In the genomic region with DNA sequence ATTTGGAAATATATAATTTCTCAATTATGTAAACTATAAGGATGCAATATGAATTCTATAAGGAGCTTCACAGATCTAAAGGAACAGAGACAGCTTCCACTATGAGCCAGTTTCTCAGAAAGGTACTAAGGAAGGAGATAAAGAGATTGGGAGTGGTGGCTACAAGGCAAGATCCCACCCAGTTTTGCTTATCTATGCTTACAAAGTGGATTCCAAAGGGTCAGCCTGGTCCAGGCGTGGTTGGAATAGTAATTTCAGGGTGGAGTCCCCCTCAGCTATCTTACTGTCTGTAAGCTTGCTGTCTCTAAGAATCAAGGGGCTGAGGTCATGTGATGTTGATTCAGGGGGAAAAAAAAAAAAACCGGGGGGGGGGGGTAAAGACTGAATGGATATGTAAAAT, we compare ENCODE assay signal across 18 mouse cellular contexts. TPM values are rescaled to one million over a fixed set of nuclear protein-coding genes. Genes with fewer than 3 reads are reported as not detected.
DNase-seq lines count a peak whose midpoint lies in the region; ATAC-seq and TF ChIP-seq lines count a peak whose summit lies in the region.
"Had no signal": no experiment of that assay in that cellular context is flagged by ENCODE, and none has a peak within 500 bp of the region (broad histone marks: within the 10 kb centered on the region; RNA-seq: fewer than 3 reads in every experiment).

No protein-coding gene starts in this region.

- 0 out of 2 replicates have a peak overlapping the region, but pooled peaks have one; percentile 12 for H3K27ac ChIP-seq in MEL (ENCODE audit: control insufficient read depth, low read depth, low read length)
- H3K27ac ChIP-seq in liver, embryonic 16.5 days (ENCODE audit: low read length), result peak overlapping the region; percentile 96
- no peak overlapping the region for H3K27ac ChIP-seq in limb, embryonic 10.5 days
- H3K27ac ChIP-seq: forebrain, embryonic 12.5 days; heart, embryonic 15.5 days; kidney, postnatal 0 days; midbrain, embryonic 12.5 days had no signal

- no peak for TF ChIP-seq RAD21 in MEL (IDR thresholded peaks at IDR 0.05; ENCODE audit: low read depth, low read length)

- no peak for TF ChIP-seq POLR2A in MEL (IDR thresholded peaks at IDR 0.05; ENCODE audit: control insufficient read depth in 1 of 2, insufficient read depth in 1 of 2, low read depth in 1 of 2, low read length in 2 of 2, poor library complexity in 1 of 2)

- no peaks in the 10 kb centered on the region for H3K9me3 ChIP-seq in MEL (replicated peaks; ENCODE audit: insufficient read depth, low read length)
- H3K9me3 ChIP-seq in liver, embryonic 16.5 days (replicated peaks; ENCODE audit: control insufficient read depth, low read length), result no peaks in the 10 kb centered on the region
- no peaks in the 10 kb centered on the region for H3K9me3 ChIP-seq in limb, embryonic 10.5 days (replicated peaks)
- H3K9me3 ChIP-seq: forebrain, embryonic 12.5 days; heart, embryonic 15.5 days; midbrain, embryonic 12.5 days had no signal

- TF ChIP-seq EP300 in MEL (IDR thresholded peaks at IDR 0.05; ENCODE audit: low read depth in 1 of 2, low read length in 2 of 2), result no peak

- H3K4me2 ChIP-seq in liver, embryonic 16.5 days (ENCODE audit: low read depth, low read length), result peak overlapping the region; percentile 70
- H3K4me2 ChIP-seq: forebrain, embryonic 12.5 days; heart, embryonic 15.5 days; lung, embryonic 14.5 days; midbrain, embryonic 12.5 days had no signal

- H3K36me3 ChIP-seq in MEL (ENCODE audit: control insufficient read depth in 1 of 2, insufficient read depth in 2 of 2, low read length in 2 of 2), result peaks cover 0 to 23% of the 10 kb centered on the region in 2 experiments; a peak in 2 of 4 replicates
- peaks cover 2% of the 10 kb centered on the region; the same call in 1 of the 2 replicates for H3K36me3 ChIP-seq in liver, embryonic 16.5 days (ENCODE audit: control insufficient read depth, insufficient read depth)
- no peaks in the 10 kb centered on the region for H3K36me3 ChIP-seq in limb, embryonic 10.5 days
- H3K36me3 ChIP-seq: forebrain, embryonic 12.5 days; heart, embryonic 15.5 days; midbrain, embryonic 12.5 days had no signal

- TF ChIP-seq CTCF in MEL (IDR thresholded peaks at IDR 0.05 in 2 of 3, conservative IDR thresholded peaks at IDR 0.05 in 1 of 3; ENCODE audit: control insufficient read depth in 1 of 3, insufficient read depth in 1 of 3, low read depth in 2 of 3, low read length in 3 of 3, poor library complexity in 1 of 3, severe bottlenecking in 1 of 3), result no peak

- no peak overlapping the region for H3K4me3 ChIP-seq in MEL (ENCODE audit: control insufficient read depth in 1 of 2, insufficient read depth in 1 of 2, low read depth in 2 of 2, low read length in 2 of 2)
- H3K4me3 ChIP-seq in liver, embryonic 16.5 days (ENCODE audit: low read depth, low read length), result peak overlapping the region; percentile 33; the same call in 1 of the 2 replicates
- no peak overlapping the region for H3K4me3 ChIP-seq in limb, embryonic 10.5 days
- H3K4me3 ChIP-seq: forebrain, embryonic 12.5 days; heart, embryonic 15.5 days; midbrain, embryonic 12.5 days had no signal

- H3K27me3 ChIP-seq in MEL (ENCODE audit: control insufficient read depth in 1 of 2, insufficient read depth in 2 of 2, low read length in 2 of 2), result no peaks in the 10 kb centered on the region
- no peaks in the 10 kb centered on the region for H3K27me3 ChIP-seq in liver, embryonic 16.5 days (ENCODE audit: control insufficient read depth, insufficient read depth, low read depth, low read length)
- no peaks in the 10 kb centered on the region for H3K27me3 ChIP-seq in limb, embryonic 10.5 days (ENCODE audit: low read depth, poor library complexity, severe bottlenecking)
- H3K27me3 ChIP-seq: forebrain, embryonic 12.5 days; heart, embryonic 15.5 days; midbrain, embryonic 12.5 days had no signal

- H3K79me2 ChIP-seq in MEL (ENCODE audit: control insufficient read depth, insufficient read depth, low read length, poor library complexity), result no peaks in the 10 kb centered on the region; the same call in 1 of the 2 replicates

- H3K9ac ChIP-seq in MEL (ENCODE audit: control insufficient read depth, low read depth, low read length, poor library complexity, severe bottlenecking), result no peak overlapping the region
- H3K9ac ChIP-seq in liver, embryonic 16.5 days (ENCODE audit: low read depth, low read length), result peak overlapping the region; percentile 54
- H3K9ac ChIP-seq: forebrain, embryonic 12.5 days; heart, embryonic 15.5 days; lung, embryonic 14.5 days; midbrain, embryonic 12.5 days had no signal

- peak; percentile 98 for ATAC-seq in erythroid progenitor cell, adult 5-6 weeks (replicated peaks; ENCODE audit: low FRiP score, poor library complexity, severe bottlenecking)
- peak; percentile 99 for ATAC-seq in liver, embryonic 16.5 days (ENCODE audit: low read depth)

- DNase-seq in ES-CJ7 (ENCODE audit: low read depth, low spot score) (peak; percentile 59), MEL (ENCODE audit: low read depth, low spot score) (peak; percentile 32)
- no peak for DNase-seq in limb, embryonic 10.5 days (ENCODE audit: low spot score)
- DNase-seq in frontal cortex, postnatal 10 days (ENCODE audit: low spot score in 2 of 2), result no peak
- no peak for DNase-seq in cerebellum, postnatal 4 days (ENCODE audit: low spot score in 2 of 2)
- no peak for DNase-seq in thymus, postnatal 25 days
- DNase-seq: adrenal gland, postnatal 10 days; cerebellum, adult 8-10 months; gastrocnemius, postnatal 25 days; lung, embryonic 14.5 days; lung, postnatal 4 days; thymus, adult 2 months had no signal

- WGBS in liver, embryonic 16.5 days (ENCODE audit: insufficient replicate concordance), result 12% methylated on average over 2 of the region's 2 CpGs
- 47% methylated on average over 2 of the region's 2 CpGs for WGBS in limb, embryonic 10.5 days

- peaks cover 8 to 14% of the 10 kb centered on the region in 2 experiments for H3K4me1 ChIP-seq in MEL (ENCODE audit: control insufficient read depth in 1 of 2, insufficient read depth in 2 of 2, low read length in 2 of 2)
- H3K4me1 ChIP-seq in liver, embryonic 16.5 days (ENCODE audit: control insufficient read depth, low read depth, low read length), result peaks cover 33% of the 10 kb centered on the region
- no peaks in the 10 kb centered on the region for H3K4me1 ChIP-seq in limb, embryonic 10.5 days
- H3K4me1 ChIP-seq: forebrain, embryonic 12.5 days; midbrain, embryonic 12.5 days had no signal

TF ChIP-seq in MEL, 35 proteins besides CTCF, POLR2A, EP300 and RAD21:
- TF ChIP-seq TAL1 (IDR thresholded peaks at IDR 0.05; ENCODE audit: low read length) (no peak), UBTF (IDR thresholded peaks at IDR 0.05; ENCODE audit: borderline replicate concordance, insufficient read depth, low read depth, low read length) (no peak), MAX (IDR thresholded peaks at IDR 0.05; ENCODE audit: low read length) (no peak), JUND (IDR thresholded peaks at IDR 0.05; ENCODE audit: low read depth, low read length) (no peak), POLR2AphosphoS5 (IDR thresholded peaks at IDR 0.05; ENCODE audit: borderline replicate concordance, low read depth, low read length) (no peak), ELF1 (IDR thresholded peaks at IDR 0.05; ENCODE audit: low read depth, low read length) (no peak), MYC (IDR thresholded peaks at IDR 0.05; ENCODE audit: low read depth, low read length) (no peak), TCF12 (IDR thresholded peaks at IDR 0.05; ENCODE audit: low read depth, low read length) (no peak), RCOR1 (IDR thresholded peaks at IDR 0.05; ENCODE audit: low read depth, low read length) (no peak), USF1 (IDR thresholded peaks at IDR 0.05; ENCODE audit: low read depth, low read length) (peak; percentile 71), CHD1 (IDR thresholded peaks at IDR 0.05; ENCODE audit: low read depth, low read length) (no peak), GATA1 (IDR thresholded peaks at IDR 0.05; ENCODE audit: low read depth, low read length) (peak; percentile 50; the same call in 1 of the 2 replicates), ZNF384 (IDR thresholded peaks at IDR 0.05; ENCODE audit: low read depth, low read length) (peak; percentile 41; the same call in 1 of the 2 replicates), MXI1 (IDR thresholded peaks at IDR 0.05; ENCODE audit: low read depth, low read length) (no peak)

RNA-seq across cellular contexts. Expression of a gene that starts 49.2 kb away (rescaled TPM):
- 0.04 TPM in 1 of 2 replicates, not detected in the other for total RNA-seq in MEL (2012; rRNA removed)
- under 1 TPM in 1 of 2 experiments, not detected in 1; 0.15 TPM for polyA plus RNA-seq in MEL (2012; ENCODE audit: insufficient read depth in 1 of 2, insufficient read length in 2 of 2, low read depth in 1 of 2, low replicate concordance in 2 of 2, missing spikeins in 1 of 2)
- not detected in 2 replicates for total RNA-seq in erythroid progenitor cell, adult 5-6 weeks (2015; ENCODE audit: low replicate concordance)
- total RNA-seq in erythroid progenitor cell, adult 5-6 weeks (2017; ENCODE audit: low replicate concordance), result not detected in 2 replicates
- 0.38 and 0.46 TPM in 2 replicates for polyA plus RNA-seq in liver, embryonic 16.5 days (2015; fragmentation: Nextera tagmentation; extraction: Ambion mirVana)
- polyA plus RNA-seq in limb, embryonic 10.5 days (2016; fragmentation: Nextera tagmentation; extraction: Ambion mirVana), result 0.46 and 0.73 TPM in 2 replicates

RNA-seq across cellular contexts. Expression of a gene that starts 58.4 kb away (rescaled TPM):
- 5.4 and 5.9 TPM in 2 replicates for total RNA-seq in MEL (2012; rRNA removed)
- 1 to 10 TPM in 1 of 2 experiments, not detected in 1; 4.8 TPM for polyA plus RNA-seq in MEL (2012; ENCODE audit: insufficient read depth in 1 of 2, insufficient read length in 2 of 2, low read depth in 1 of 2, low replicate concordance in 2 of 2, missing spikeins in 1 of 2)
- 4.0 TPM in 1 of 2 replicates, not detected in the other for total RNA-seq in erythroid progenitor cell, adult 5-6 weeks (2015; ENCODE audit: low replicate concordance)
- 3.1 TPM in 1 of 2 replicates, not detected in the other for total RNA-seq in erythroid progenitor cell, adult 5-6 weeks (2017; ENCODE audit: low replicate concordance)
- 3.9 and 4.4 TPM in 2 replicates for polyA plus RNA-seq in liver, embryonic 16.5 days (2015; fragmentation: Nextera tagmentation; extraction: Ambion mirVana)
- polyA plus RNA-seq in limb, embryonic 10.5 days (2016; fragmentation: Nextera tagmentation; extraction: Ambion mirVana), result 9.9 and 13.2 TPM in 2 replicates

Comparison
In these comparisons a context has a peak if more than half of its experiments do, and no peak if none do; other contexts are left out.
1. DNase-seq: peak in ES-CJ7 (single experiment) and MEL (single experiment); none in limb, embryonic 10.5 days (single experiment), frontal cortex, postnatal 10 days (0 of 2), cerebellum, postnatal 4 days (0 of 2) and thymus, postnatal 25 days (single experiment).